Mouse (Mus musculus) kidney, postnatal 25 days (tissue): ENCODE results near the gene Haao.

ENCODE experiments used
- DNase-seq, 2 experiments: peaks; one replicate each; pipeline ENCODE4 v3.0.0; 2021; ENCODE audit warnings: mixed read lengths in 2 of 2

The Haao gene

GRCm38 (mm10) chr17:83847815-83848214 is at the start of gene Haao:
Gene Haao (minus strand): TSS chr17:83847963.
- no peak for DNase-seq

GRCm38 (mm10) chr17:83897361-83897799 is 49.6 kb upstream of the Haao start:
- DNase-seq, result peak in 1 of 2 experiments; percentile 39

- DNase-seq, result peak; percentile 57 to 59
These were observed 49.0 kb upstream of the Haao start for GRCm38 (mm10) chr17:83896723-83897122.

- DNase-seq, result no peak
These were observed 47.6 kb upstream of the Haao start for GRCm38 (mm10) chr17:83895321-83895770.

GRCm38 (mm10) chr17:83893134-83893533 is 45.4 kb upstream of the Haao start:
- DNase-seq, result no peak

GRCm38 (mm10) chr17:83891864-83892263 is 44.1 kb upstream of the Haao start:
- no peak for DNase-seq

- no peak for DNase-seq
These were observed 42.6 kb upstream of the Haao start for GRCm38 (mm10) chr17:83890373-83890696.

GRCm38 (mm10) chr17:83889691-83890372 is 42.1 kb upstream of the Haao start:
- DNase-seq, result peak in 1 of 2 experiments; percentile 58

- no peak for DNase-seq
These were observed 41.5 kb upstream of the Haao start for GRCm38 (mm10) chr17:83889329-83889690.

GRCm38 (mm10) chr17:83887241-83887640 is 39.5 kb upstream of the Haao start:
- no peak for DNase-seq

GRCm38 (mm10) chr17:83886395-83886794 is 38.6 kb upstream of the Haao start:
- DNase-seq, result no peak

GRCm38 (mm10) chr17:83885750-83886149 is 38.0 kb upstream of the Haao start:
- DNase-seq, result no peak

GRCm38 (mm10) chr17:83885021-83885582 is 37.3 kb upstream of the Haao start:
- DNase-seq, result no peak

- DNase-seq, result no peak
These were observed 35.0 kb upstream of the Haao start for GRCm38 (mm10) chr17:83882788-83883187.

- no peak for DNase-seq
These were observed 33.3 kb upstream of the Haao start for GRCm38 (mm10) chr17:83881071-83881470.

- no peak for DNase-seq
These were observed 32.5 kb upstream of the Haao start for GRCm38 (mm10) chr17:83880174-83880710.

GRCm38 (mm10) chr17:83879631-83880030 is 31.9 kb upstream of the Haao start:
- DNase-seq, result no peak

GRCm38 (mm10) chr17:83874610-83875009 is 26.8 kb upstream of the Haao start:
- no peak for DNase-seq

- DNase-seq, result peak; percentile 30 to 72
These were observed 25.8 kb upstream of the Haao start for GRCm38 (mm10) chr17:83873363-83874141.

- DNase-seq, result peak; percentile 82
These were observed 25.1 kb upstream of the Haao start for GRCm38 (mm10) chr17:83872806-83873348.

- no peak for DNase-seq
These were observed 23.6 kb upstream of the Haao start for GRCm38 (mm10) chr17:83871354-83871753.

- no peak for DNase-seq
These were observed 22.6 kb upstream of the Haao start for GRCm38 (mm10) chr17:83870385-83870784.

- no peak for DNase-seq
These were observed 18.8 kb upstream of the Haao start for GRCm38 (mm10) chr17:83866582-83866981.
